Mouse (Mus musculus) kidney, adult 18-20 months (tissue): ENCODE results near the gene Pxn.

Source experiments
- DNase-seq: peaks from one replicate; pipeline ENCODE4 v3.0.0; 2021

Pxn gene

GRCm38 (mm10) chr5:115506454-115507201, at the start of gene Pxn:
Gene Pxn (plus strand): TSS chr5:115506676.
- peak; percentile 94 for DNase-seq

DNA sequence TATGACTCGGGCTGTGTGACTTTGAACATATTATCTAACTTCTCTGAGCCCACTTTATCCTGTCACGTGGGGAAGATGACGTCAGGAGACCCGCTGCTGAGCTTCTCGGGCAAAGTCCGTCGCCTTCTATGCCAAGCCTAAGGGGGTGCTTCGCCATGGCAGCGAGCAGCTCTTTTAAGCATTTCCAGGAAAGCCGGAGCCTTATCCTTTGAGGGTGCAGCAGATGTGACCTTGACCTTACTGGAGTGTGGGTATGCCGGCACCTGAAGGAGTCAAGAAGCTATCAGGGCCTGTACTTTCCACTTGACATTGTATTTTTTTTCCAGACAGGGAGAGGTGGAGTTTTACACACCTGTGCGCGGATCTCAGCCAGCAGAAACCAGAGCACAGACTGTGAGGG, 47.6 kb upstream of the Pxn start:
- DNase-seq = no peak

GRCm38 (mm10) chr5:115464408-115465115, 41.9 kb upstream of the Pxn start:
- no peak for DNase-seq

DNA sequence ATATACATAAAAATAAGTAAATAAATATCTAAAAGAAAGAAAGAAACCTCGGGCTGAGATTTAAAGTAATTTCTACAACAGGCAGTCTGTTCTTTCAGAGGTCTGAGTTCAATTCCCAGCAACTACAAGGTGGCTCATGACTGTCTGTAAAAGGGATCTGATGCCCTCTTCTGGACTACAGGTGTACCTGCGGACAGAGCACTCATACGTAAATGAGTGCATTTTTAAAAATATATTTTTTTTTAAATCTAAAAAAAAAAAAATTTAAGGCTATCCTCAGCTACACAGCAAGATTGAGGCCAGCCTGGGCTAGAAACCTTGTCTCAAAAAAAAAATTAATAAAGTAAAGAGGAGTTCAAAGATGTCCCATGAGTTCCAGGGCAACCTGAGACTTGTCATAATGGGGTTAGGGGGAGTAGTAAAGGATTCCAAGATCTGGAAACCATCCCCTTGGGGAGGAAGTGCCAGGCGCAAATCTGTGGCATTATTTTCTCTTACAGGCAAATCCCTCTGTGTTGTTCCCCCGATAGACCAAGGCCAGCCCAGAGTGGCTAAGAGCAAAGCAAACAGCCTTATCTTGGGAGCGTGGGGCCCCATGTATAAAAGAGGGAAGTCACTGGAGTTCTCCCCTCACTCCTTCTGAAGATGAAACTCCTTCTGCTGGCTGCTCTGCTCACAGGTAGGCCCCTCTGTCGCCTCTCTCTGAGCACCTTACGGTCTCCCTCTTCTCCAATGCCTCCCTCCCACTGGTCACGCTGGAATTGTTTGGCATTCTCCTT, 40.6 kb upstream of the Pxn start, which contains the start of gene Pla2g1b:
Gene Pla2g1b (plus strand): TSS at position 621 of the 779 bp plus-strand sequence.
- no peak for DNase-seq

DNA sequence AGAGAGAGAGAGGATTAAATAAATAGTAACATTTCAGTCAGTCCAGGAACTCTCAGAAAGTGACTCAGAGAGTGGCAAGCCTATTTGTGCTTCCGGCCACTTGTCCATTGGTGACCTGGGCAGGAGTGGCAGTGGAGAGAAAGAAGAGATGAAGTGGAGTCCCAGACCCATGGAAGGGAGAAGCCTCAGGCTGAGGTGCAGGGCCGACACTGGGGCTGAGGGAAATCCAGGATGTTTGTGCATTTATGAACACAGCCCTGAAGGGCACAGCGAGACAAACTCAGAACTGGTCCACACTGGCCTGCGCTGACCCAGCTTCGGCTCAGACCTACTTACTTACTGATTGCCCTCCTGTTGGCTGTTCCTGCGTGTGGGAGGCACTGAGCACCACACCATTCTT, 36.7 kb upstream of the Pxn start:
- peak; percentile 49 for DNase-seq

- peak; percentile 70 for DNase-seq
These were observed 35.5 kb upstream of the Pxn start for GRCm38 (mm10) chr5:115470766-115471531.

GRCm38 (mm10) chr5:115473191-115473590, 33.3 kb upstream of the Pxn start:
- no peak for DNase-seq

DNA sequence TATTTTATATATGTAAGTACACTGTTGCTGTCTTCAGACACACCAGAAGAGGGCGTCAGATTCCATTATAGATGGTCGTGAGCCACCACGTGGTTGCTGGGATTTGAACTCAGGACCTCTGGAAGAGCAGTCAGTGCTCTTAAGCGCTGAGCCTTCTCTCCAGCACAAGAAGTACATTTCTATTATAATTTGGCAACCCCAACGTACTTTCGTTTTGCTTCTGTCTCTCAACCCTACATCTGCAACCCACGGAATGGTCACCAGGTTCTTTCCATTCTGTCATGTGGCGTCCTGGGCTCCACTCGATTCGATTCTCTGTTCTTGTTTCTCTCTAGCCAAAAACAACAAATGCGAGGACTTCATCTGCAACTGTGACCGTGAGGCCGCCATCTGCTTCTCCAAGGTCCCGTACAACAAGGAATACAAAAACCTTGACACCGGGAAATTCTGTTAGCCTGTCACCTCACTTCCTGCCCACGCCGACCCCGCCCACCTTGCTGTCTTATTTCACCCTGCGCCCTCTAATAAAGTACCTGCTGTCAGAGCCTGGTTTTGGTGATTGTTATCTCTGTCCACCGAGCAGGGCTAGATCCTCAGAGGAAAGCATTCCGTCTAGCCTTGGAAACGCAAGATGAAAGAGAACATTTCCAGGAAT, 32.2 kb upstream of the Pxn start:
- no peak for DNase-seq

DNA sequence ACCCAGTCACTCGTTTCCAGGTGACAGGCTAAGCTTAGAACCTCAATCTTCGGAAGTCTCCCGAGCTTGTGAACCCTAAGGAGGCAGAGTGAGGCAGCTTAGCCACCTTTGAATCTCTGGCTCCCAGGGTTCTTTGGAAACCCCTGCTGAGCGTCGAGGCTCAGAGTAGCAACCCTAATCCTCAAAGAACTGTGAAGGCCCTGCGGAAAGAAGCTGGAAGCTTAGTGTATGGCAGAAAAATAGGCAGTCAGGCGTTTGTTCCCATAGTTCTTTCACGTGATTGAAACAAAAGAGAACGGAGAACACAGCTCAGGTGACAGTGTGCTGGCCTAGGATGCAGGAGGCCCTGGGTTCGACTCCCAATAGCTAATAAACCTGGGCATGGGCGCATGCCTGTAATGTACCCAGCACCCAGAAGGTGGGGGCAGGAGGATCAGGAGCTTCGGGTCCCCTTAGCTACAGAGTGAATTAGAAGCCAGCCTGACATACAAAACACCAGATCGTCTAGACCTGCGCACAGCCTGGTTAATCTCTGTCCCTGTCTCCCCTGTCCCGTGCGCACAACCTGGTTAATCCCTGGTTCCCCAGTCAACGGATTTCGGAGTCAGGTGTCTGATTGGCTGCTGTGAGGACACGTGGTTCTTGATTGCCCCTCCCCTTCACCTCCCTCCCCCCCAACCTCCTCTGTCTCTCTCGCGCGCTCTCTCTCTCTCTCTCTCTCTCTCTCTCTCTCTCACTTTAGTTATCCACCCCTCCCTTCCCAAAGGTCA, 31.0 kb upstream of the Pxn start:
- peak; percentile 56 for DNase-seq

- DNase-seq = no peak
These were observed 30.3 kb upstream of the Pxn start for GRCm38 (mm10) chr5:115476107-115476727.

GRCm38 (mm10) chr5:115479561-115479960, 26.9 kb upstream of the Pxn start:
- no peak for DNase-seq

- DNase-seq = no peak
These were observed 26.4 kb upstream of the Pxn start for GRCm38 (mm10) chr5:115480101-115480500.

GRCm38 (mm10) chr5:115482390-115483265, 23.8 kb upstream of the Pxn start:
- DNase-seq = no peak

DNA sequence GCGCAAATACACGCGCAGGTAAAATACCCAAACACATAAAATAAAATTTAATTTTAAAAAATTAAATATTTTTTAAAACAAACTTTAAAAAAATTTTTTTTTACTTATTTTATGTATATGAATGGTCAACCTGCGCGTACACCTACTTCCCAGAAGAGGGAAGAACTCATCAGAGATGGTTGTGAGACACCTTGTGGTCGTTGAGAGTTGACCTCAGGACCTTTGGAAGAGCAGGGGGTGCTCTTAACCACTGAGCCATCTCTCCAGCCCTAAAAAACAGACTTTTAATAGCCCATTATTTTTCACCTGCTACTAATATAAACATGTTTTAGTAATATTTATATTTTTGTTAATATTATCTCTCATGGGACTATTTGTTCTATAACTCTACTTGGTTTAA, 23.1 kb upstream of the Pxn start:
- DNase-seq = no peak

- DNase-seq = peak; percentile 87
These were observed 22.2 kb upstream of the Pxn start, which contains the start of gene Sirt4 for GRCm38 (mm10) chr5:115483947-115484920. Gene Sirt4 (minus strand): TSS chr5:115484725.

GRCm38 (mm10) chr5:115484996-115485395, 21.5 kb upstream of the Pxn start:
- DNase-seq = no peak

DNA sequence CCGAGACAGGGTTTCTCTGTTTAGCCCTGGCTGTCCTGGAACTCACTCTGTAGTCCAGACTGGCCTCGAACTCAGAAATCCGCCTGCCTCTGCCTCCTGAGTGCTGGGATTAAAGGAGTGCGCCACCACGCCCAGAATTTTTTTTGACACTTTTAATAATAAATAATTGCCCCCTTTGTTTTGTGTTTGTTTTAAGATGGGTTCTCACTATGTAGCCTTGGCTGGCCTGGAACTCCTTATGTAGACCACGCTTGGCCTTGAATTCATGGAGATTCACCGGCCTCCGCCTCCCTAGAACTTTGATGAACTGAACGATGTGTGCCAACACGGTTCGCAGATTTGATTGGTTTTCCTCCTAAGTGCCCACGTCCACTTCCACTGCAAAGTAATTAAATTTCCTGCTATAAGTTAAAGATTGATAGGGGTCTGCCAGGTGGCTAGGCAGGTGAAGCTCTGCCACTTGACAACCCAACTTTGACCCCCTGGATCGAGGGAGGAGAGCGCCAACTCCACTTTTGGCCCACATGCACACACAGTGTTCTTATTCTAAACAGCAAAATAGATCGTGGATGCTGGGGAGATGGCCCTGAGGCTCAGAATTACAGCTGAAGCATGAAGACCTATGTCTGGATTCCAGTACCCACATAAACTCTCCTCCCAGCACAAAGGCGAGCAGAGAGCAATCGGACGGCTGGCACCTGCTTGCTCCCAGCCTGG, 20.8 kb upstream of the Pxn start:
- DNase-seq = peak; percentile 34

- no peak for DNase-seq
These were observed 19.8 kb upstream of the Pxn start for GRCm38 (mm10) chr5:115486726-115487125.
